Mouse (Mus musculus): Measurements from ENCODE around the gene Nptxr. TPM values are rescaled to one million over a fixed set of nuclear protein-coding genes. Genes with fewer than 3 reads are reported as not detected.

The Nptxr gene
- polyA plus RNA-seq, 1 experiment: 1.3 TPM

- Histone ChIP-seq H3K36me3 (ENCODE audit: control insufficient read depth, insufficient read depth, low read length) (no peaks in the 10 kb centered on the region), H3K4me3 (ENCODE audit: low read depth, low read length) (no peak overlapping the region), H3K4me1 (ENCODE audit: control insufficient read depth, insufficient read depth, insufficient read length, low read length) (no peaks in the 10 kb centered on the region), H3K27ac (ENCODE audit: insufficient read depth, low read depth, low read length) (no peak overlapping the region), H3K27me3 (ENCODE audit: control insufficient read depth, insufficient read depth, low read length) (no peaks in the 10 kb centered on the region)
- 21% methylated on average over 11 of the region's 11 CpGs for WGBS
- TF ChIP-seq POLR2A (IDR thresholded peaks at IDR 0.05; ENCODE audit: low read depth, low read length) (no peak), CTCF (IDR thresholded peaks at IDR 0.05; ENCODE audit: extremely low read depth, insufficient read length, insufficient replicate concordance, low read depth, low read length) (peak; percentile 99)
Observed at GRCm38 (mm10) chr15:79752742-79753419, 51.7 kb downstream of the Nptxr start.

- 85% methylated on average over 17 of the region's 17 CpGs for WGBS
- no peaks in the 10 kb centered on the region for H3K36me3 ChIP-seq (ENCODE audit: control insufficient read depth, insufficient read depth, low read length)
- H3K4me3 ChIP-seq (ENCODE audit: low read depth, low read length): no peak overlapping the region
- no peaks in the 10 kb centered on the region for H3K27me3 ChIP-seq (ENCODE audit: control insufficient read depth, insufficient read depth, low read length)
- H3K4me1 ChIP-seq (ENCODE audit: control insufficient read depth, insufficient read depth, insufficient read length, low read length): no peaks in the 10 kb centered on the region
- H3K27ac ChIP-seq (ENCODE audit: insufficient read depth, low read depth, low read length): no peak overlapping the region
- no peak for TF ChIP-seq POLR2A (IDR thresholded peaks at IDR 0.05; ENCODE audit: low read depth, low read length)
- no peak for TF ChIP-seq CTCF (IDR thresholded peaks at IDR 0.05; ENCODE audit: extremely low read depth, insufficient read length, insufficient replicate concordance, low read depth, low read length)
Observed at GRCm38 (mm10) chr15:79751772-79752171, 52.8 kb downstream of the Nptxr start.

GRCm38 (mm10) chr15:79750266-79750665, 54.3 kb downstream of the Nptxr start:
- H3K27me3 ChIP-seq (ENCODE audit: control insufficient read depth, insufficient read depth, low read length): no peaks in the 10 kb centered on the region
- WGBS: 88% methylated on average over 8 of the region's 8 CpGs
- no peaks in the 10 kb centered on the region for H3K36me3 ChIP-seq (ENCODE audit: control insufficient read depth, insufficient read depth, low read length)

GRCm38 (mm10) chr15:79749162-79749561, 55.4 kb downstream of the Nptxr start:
- H3K27ac ChIP-seq (ENCODE audit: insufficient read depth, low read depth, low read length): no peak overlapping the region
- TF ChIP-seq CTCF (IDR thresholded peaks at IDR 0.05; ENCODE audit: extremely low read depth, insufficient read length, insufficient replicate concordance, low read depth, low read length) (no peak), POLR2A (IDR thresholded peaks at IDR 0.05; ENCODE audit: low read depth, low read length) (no peak)
- H3K4me1 ChIP-seq (ENCODE audit: control insufficient read depth, insufficient read depth, insufficient read length, low read length): no peaks in the 10 kb centered on the region
- H3K36me3 ChIP-seq (ENCODE audit: control insufficient read depth, insufficient read depth, low read length): no peaks in the 10 kb centered on the region
- H3K4me3 ChIP-seq (ENCODE audit: low read depth, low read length): no peak overlapping the region
- WGBS: 83% methylated on average over 7 of the region's 7 CpGs
- H3K27me3 ChIP-seq (ENCODE audit: control insufficient read depth, insufficient read depth, low read length): no peaks in the 10 kb centered on the region

More at GRCm38 (mm10) chr15:79750266-79750665, 54.3 kb downstream of the Nptxr start:
- Histone ChIP-seq H3K4me1 (ENCODE audit: control insufficient read depth, insufficient read depth, insufficient read length, low read length) (no peaks in the 10 kb centered on the region), H3K4me3 (ENCODE audit: low read depth, low read length) (no peak overlapping the region), H3K27ac (ENCODE audit: insufficient read depth, low read depth, low read length) (no peak overlapping the region)
- TF ChIP-seq CTCF (IDR thresholded peaks at IDR 0.05; ENCODE audit: extremely low read depth, insufficient read length, insufficient replicate concordance, low read depth, low read length): no peak
- no peak for TF ChIP-seq POLR2A (IDR thresholded peaks at IDR 0.05; ENCODE audit: low read depth, low read length)

- no peak for TF ChIP-seq POLR2A (IDR thresholded peaks at IDR 0.05; ENCODE audit: low read depth, low read length)
- peak; percentile 32; the same call in 1 of the 2 replicates for TF ChIP-seq CTCF (IDR thresholded peaks at IDR 0.05; ENCODE audit: extremely low read depth, insufficient read length, insufficient replicate concordance, low read depth, low read length)
- Histone ChIP-seq H3K36me3 (ENCODE audit: control insufficient read depth, insufficient read depth, low read length) (no peaks in the 10 kb centered on the region), H3K4me3 (ENCODE audit: low read depth, low read length) (no peak overlapping the region), H3K27me3 (ENCODE audit: control insufficient read depth, insufficient read depth, low read length) (no peaks in the 10 kb centered on the region), H3K4me1 (ENCODE audit: control insufficient read depth, insufficient read depth, insufficient read length, low read length) (no peaks in the 10 kb centered on the region), H3K27ac (ENCODE audit: insufficient read depth, low read depth, low read length) (no peak overlapping the region)
- 76% methylated on average over 11 of the region's 11 CpGs for WGBS
Observed at GRCm38 (mm10) chr15:79747998-79748397, 56.6 kb downstream of the Nptxr start.

GRCm38 (mm10) chr15:79745883-79746282, 58.7 kb downstream of the Nptxr start:
- TF ChIP-seq POLR2A (IDR thresholded peaks at IDR 0.05; ENCODE audit: low read depth, low read length) (no peak), CTCF (IDR thresholded peaks at IDR 0.05; ENCODE audit: extremely low read depth, insufficient read length, insufficient replicate concordance, low read depth, low read length) (no peak)
- no peaks in the 10 kb centered on the region for H3K27me3 ChIP-seq (ENCODE audit: control insufficient read depth, insufficient read depth, low read length)
- H3K4me1 ChIP-seq (ENCODE audit: control insufficient read depth, insufficient read depth, insufficient read length, low read length): peaks cover 5% of the 10 kb centered on the region; the same call in 1 of the 2 replicates
- no peak overlapping the region for H3K4me3 ChIP-seq (ENCODE audit: low read depth, low read length)
- H3K36me3 ChIP-seq (ENCODE audit: control insufficient read depth, insufficient read depth, low read length): no peaks in the 10 kb centered on the region
- 94% methylated on average over 5 of the region's 5 CpGs for WGBS
- no peak overlapping the region for H3K27ac ChIP-seq (ENCODE audit: insufficient read depth, low read depth, low read length)

- Histone ChIP-seq H3K27me3 (ENCODE audit: control insufficient read depth, insufficient read depth, low read length) (no peaks in the 10 kb centered on the region), H3K27ac (ENCODE audit: insufficient read depth, low read depth, low read length) (no peak overlapping the region), H3K4me3 (ENCODE audit: low read depth, low read length) (no peak overlapping the region), H3K4me1 (ENCODE audit: control insufficient read depth, insufficient read depth, insufficient read length, low read length) (peaks cover 5% of the 10 kb centered on the region; the same call in 1 of the 2 replicates), H3K36me3 (ENCODE audit: control insufficient read depth, insufficient read depth, low read length) (no peaks in the 10 kb centered on the region)
- WGBS: 68% methylated on average over 10 of the region's 10 CpGs
- TF ChIP-seq CTCF (IDR thresholded peaks at IDR 0.05; ENCODE audit: extremely low read depth, insufficient read length, insufficient replicate concordance, low read depth, low read length) (no peak), POLR2A (IDR thresholded peaks at IDR 0.05; ENCODE audit: low read depth, low read length) (no peak)
Observed at GRCm38 (mm10) chr15:79745312-79745711, 59.3 kb downstream of the Nptxr start.
